Comparison of ENCODE assay signal across 1 mouse cellular context in the genomic region with DNA sequence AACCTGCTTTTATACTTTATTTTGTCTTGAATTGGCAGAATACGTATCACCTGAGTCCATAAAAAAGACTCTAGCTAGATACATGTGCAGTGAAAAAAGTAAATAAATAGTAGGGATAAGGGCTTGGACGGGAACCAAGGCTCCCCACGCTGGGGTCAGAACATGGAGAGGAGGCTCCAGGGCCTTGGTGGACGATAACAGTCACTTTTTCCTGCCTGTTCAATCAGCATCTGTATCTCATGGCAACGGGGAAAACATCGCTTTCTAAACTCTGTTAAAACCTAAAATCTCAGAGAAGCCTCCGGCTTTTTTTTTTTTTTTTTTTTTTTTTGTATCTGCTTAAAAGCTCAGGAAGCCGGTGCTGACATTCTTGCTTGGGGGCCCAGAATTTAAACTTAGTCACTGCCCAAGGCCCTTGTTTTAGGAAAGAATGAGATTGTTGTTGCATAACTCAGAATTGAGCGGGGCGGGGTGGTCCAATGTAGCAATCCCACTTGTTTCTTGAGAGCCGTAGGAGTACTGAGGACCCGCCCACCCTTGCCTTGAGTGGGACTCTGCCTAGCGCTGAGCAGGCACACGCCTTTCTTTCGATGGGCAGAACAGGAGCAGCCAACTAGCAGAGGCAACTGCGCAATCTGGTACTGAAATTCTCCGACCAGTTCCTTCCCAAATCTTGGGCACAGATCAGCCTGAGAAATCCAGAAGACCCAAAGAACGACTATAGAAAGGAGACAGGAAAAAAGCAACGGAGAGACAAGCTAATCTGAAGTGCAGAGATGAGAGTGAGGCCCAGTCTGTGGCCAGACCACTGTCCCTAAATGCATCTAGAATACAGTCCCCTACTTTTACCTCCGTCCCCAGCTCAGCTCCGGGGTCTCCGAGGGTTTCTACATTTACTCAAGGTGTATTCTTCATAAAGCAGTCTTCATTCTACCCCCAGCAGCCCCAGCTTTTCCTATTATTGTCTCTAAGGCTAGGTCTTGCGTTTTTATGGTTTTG.
TF ChIP-seq lines count a peak whose summit lies in the region.

No protein-coding gene starts in this region.

TF ChIP-seq in C2C12, 6 proteins besides CTCF, POLR2A, EP300 and RAD21:
- TF ChIP-seq MAX (IDR thresholded peaks at IDR 0.05) (no peak), CEBPB (IDR thresholded peaks at IDR 0.05; ENCODE audit: low read depth) (peak; percentile 73)
